Mouse (Mus musculus): ENCODE results near the gene Krt16. TPM values are rescaled to one million over a fixed set of nuclear protein-coding genes. Genes with fewer than 3 reads are reported as not detected.
A peak's percentile ranks its signal among the peaks of the same experiment; 100 is the strongest.

Gene Krt16
- 4.1 and 4.8 TPM in 2 replicates for polyA plus RNA-seq (2012; rRNA removed)

- Histone ChIP-seq H3K27me3 (ENCODE audit: control insufficient read depth, insufficient read depth, low read length) (no peaks in the 10 kb centered on the region), H3K27ac (ENCODE audit: control insufficient read depth, insufficient read depth, low read length) (no peak within 1 kb of the TSS), H3K36me3 (ENCODE audit: control insufficient read depth, insufficient read depth, low read length) (no peaks in the 10 kb centered on the region), H3K4me1 (replicated peaks; ENCODE audit: control insufficient read depth, insufficient read depth, low read length) (no peaks in the 10 kb centered on the region), H3K4me3 (ENCODE audit: control insufficient read depth, insufficient read depth, low read length) (no peak within 1 kb of the TSS)
- no peak for DNase-seq
- TF ChIP-seq POLR2A (IDR thresholded peaks at IDR 0.05; ENCODE audit: control insufficient read depth, extremely low read depth, insufficient read depth, low read length, poor library complexity) (no peak), CTCF (IDR thresholded peaks at IDR 0.05; ENCODE audit: borderline replicate concordance, control insufficient read depth, extremely low read depth, insufficient read depth, low read length, poor library complexity) (no peak)
- whole genome bisulfite sequencing, result 89% methylated on average over 7 of the region's 7 CpGs
Measured at GRCm38 (mm10) chr11:100248852-100249465, at the start of gene Krt16. Gene Krt16 (minus strand): TSS chr11:100248902.

GRCm38 (mm10) chr11:100297801-100298200, 49.1 kb upstream of the Krt16 start:
- WGBS, result 38% methylated on average over 5 of the region's 5 CpGs
- Histone ChIP-seq H3K4me1 (replicated peaks; ENCODE audit: control insufficient read depth, insufficient read depth, low read length) (peaks cover 4% of the 10 kb centered on the region), H3K27ac (ENCODE audit: control insufficient read depth, insufficient read depth, low read length) (no peak overlapping the region), H3K4me3 (ENCODE audit: control insufficient read depth, insufficient read depth, low read length) (no peak overlapping the region; the same call in 1 of the 2 replicates), H3K36me3 (ENCODE audit: control insufficient read depth, insufficient read depth, low read length) (no peaks in the 10 kb centered on the region), H3K27me3 (ENCODE audit: control insufficient read depth, insufficient read depth, low read length) (no peaks in the 10 kb centered on the region)
- TF ChIP-seq POLR2A (IDR thresholded peaks at IDR 0.05; ENCODE audit: control insufficient read depth, extremely low read depth, insufficient read depth, low read length, poor library complexity) (no peak), CTCF (IDR thresholded peaks at IDR 0.05; ENCODE audit: borderline replicate concordance, control insufficient read depth, extremely low read depth, insufficient read depth, low read length, poor library complexity) (no peak; the same call in 1 of the 2 replicates)
- no peak for DNase-seq

GRCm38 (mm10) chr11:100295308-100295707, 46.6 kb upstream of the Krt16 start:
- Histone ChIP-seq H3K4me1 (replicated peaks; ENCODE audit: control insufficient read depth, insufficient read depth, low read length) (peaks cover 15% of the 10 kb centered on the region), H3K36me3 (ENCODE audit: control insufficient read depth, insufficient read depth, low read length) (no peaks in the 10 kb centered on the region), H3K4me3 (ENCODE audit: control insufficient read depth, insufficient read depth, low read length) (no peak overlapping the region), H3K27ac (ENCODE audit: control insufficient read depth, insufficient read depth, low read length) (no peak overlapping the region), H3K27me3 (ENCODE audit: control insufficient read depth, insufficient read depth, low read length) (no peaks in the 10 kb centered on the region)
- DNase-seq, result peak; percentile 82
- no peak for TF ChIP-seq POLR2A (IDR thresholded peaks at IDR 0.05; ENCODE audit: control insufficient read depth, extremely low read depth, insufficient read depth, low read length, poor library complexity)
- TF ChIP-seq CTCF (IDR thresholded peaks at IDR 0.05; ENCODE audit: borderline replicate concordance, control insufficient read depth, extremely low read depth, insufficient read depth, low read length, poor library complexity), result peak; percentile 99
- 11% methylated on average over 10 of the region's 10 CpGs for WGBS

- DNase-seq, result no peak
- Histone ChIP-seq H3K4me3 (ENCODE audit: control insufficient read depth, insufficient read depth, low read length) (no peak overlapping the region), H3K36me3 (ENCODE audit: control insufficient read depth, insufficient read depth, low read length) (no peaks in the 10 kb centered on the region), H3K27ac (ENCODE audit: control insufficient read depth, insufficient read depth, low read length) (no peak overlapping the region), H3K27me3 (ENCODE audit: control insufficient read depth, insufficient read depth, low read length) (no peaks in the 10 kb centered on the region), H3K4me1 (replicated peaks; ENCODE audit: control insufficient read depth, insufficient read depth, low read length) (peaks cover 11% of the 10 kb centered on the region)
- WGBS, result 78% methylated on average over 6 of the region's 6 CpGs
- TF ChIP-seq POLR2A (IDR thresholded peaks at IDR 0.05; ENCODE audit: control insufficient read depth, extremely low read depth, insufficient read depth, low read length, poor library complexity) (no peak), CTCF (IDR thresholded peaks at IDR 0.05; ENCODE audit: borderline replicate concordance, control insufficient read depth, extremely low read depth, insufficient read depth, low read length, poor library complexity) (no peak)
Measured at GRCm38 (mm10) chr11:100292884-100293283, 44.2 kb upstream of the Krt16 start.

- H3K27me3 ChIP-seq (ENCODE audit: control insufficient read depth, insufficient read depth, low read length), result no peaks in the 10 kb centered on the region
- H3K36me3 ChIP-seq (ENCODE audit: control insufficient read depth, insufficient read depth, low read length), result no peaks in the 10 kb centered on the region
- no peak overlapping the region for H3K4me3 ChIP-seq (ENCODE audit: control insufficient read depth, insufficient read depth, low read length)
- DNase-seq, result no peak
- TF ChIP-seq CTCF (IDR thresholded peaks at IDR 0.05; ENCODE audit: borderline replicate concordance, control insufficient read depth, extremely low read depth, insufficient read depth, low read length, poor library complexity) (no peak), POLR2A (IDR thresholded peaks at IDR 0.05; ENCODE audit: control insufficient read depth, extremely low read depth, insufficient read depth, low read length, poor library complexity) (no peak)
- H3K4me1 ChIP-seq (replicated peaks; ENCODE audit: control insufficient read depth, insufficient read depth, low read length), result peaks cover 10% of the 10 kb centered on the region
- H3K27ac ChIP-seq (ENCODE audit: control insufficient read depth, insufficient read depth, low read length), result no peak overlapping the region
- 78% methylated on average over 5 of the region's 5 CpGs for WGBS
Measured at GRCm38 (mm10) chr11:100290235-100290634, 41.5 kb upstream of the Krt16 start.

- H3K27ac ChIP-seq (ENCODE audit: control insufficient read depth, insufficient read depth, low read length), result no peak overlapping the region
- TF ChIP-seq POLR2A (IDR thresholded peaks at IDR 0.05; ENCODE audit: control insufficient read depth, extremely low read depth, insufficient read depth, low read length, poor library complexity) (no peak), CTCF (IDR thresholded peaks at IDR 0.05; ENCODE audit: borderline replicate concordance, control insufficient read depth, extremely low read depth, insufficient read depth, low read length, poor library complexity) (no peak)
- WGBS, result 90% methylated on average over 6 of the region's 6 CpGs
Measured at GRCm38 (mm10) chr11:100288942-100289341, 40.2 kb upstream of the Krt16 start.

More at GRCm38 (mm10) chr11:100288942-100289341, 40.2 kb upstream of the Krt16 start:
- Histone ChIP-seq H3K4me1 (replicated peaks; ENCODE audit: control insufficient read depth, insufficient read depth, low read length) (peaks cover 10% of the 10 kb centered on the region), H3K27me3 (ENCODE audit: control insufficient read depth, insufficient read depth, low read length) (no peaks in the 10 kb centered on the region), H3K36me3 (ENCODE audit: control insufficient read depth, insufficient read depth, low read length) (no peaks in the 10 kb centered on the region), H3K4me3 (ENCODE audit: control insufficient read depth, insufficient read depth, low read length) (no peak overlapping the region)
- no peak for DNase-seq
